Mouse (Mus musculus) gonadal fat pad, adult 2 months (tissue): Measurements from ENCODE around the gene Gm826. TPM values are rescaled to one million over a fixed set of nuclear protein-coding genes. Genes with fewer than 3 reads are reported as not detected.

Source experiments
- DNase-seq: peaks from one replicate; pipeline ENCODE4 v3.0.0-alpha.2; 2012; ENCODE audit warnings: low read depth
- polyA plus RNA-seq: library from polyadenylated mRNA; depleted of rRNA; stranded (reverse); fragments of >200 nt; gene quantifications from 2 replicates; pipeline ENCODE4 v1.2.3, GENCODE M21; 2012; rRNA removed

The Gm826 gene
- polyA plus RNA-seq, 1 experiment = not detected

- DNase-seq = no peak
Measured at GRCm38 (mm10) chr2:160288538-160289151, 45.3 kb downstream of the Gm826 start.

- DNase-seq = no peak
Measured at GRCm38 (mm10) chr2:160275959-160276657, 57.9 kb downstream of the Gm826 start.

- no peak for DNase-seq
Measured at GRCm38 (mm10) chr2:160267828-160268453, 66.0 kb downstream of the Gm826 start.

GRCm38 (mm10) chr2:160263861-160264260, 70.1 kb downstream of the Gm826 start:
- DNase-seq = no peak

GRCm38 (mm10) chr2:160261538-160261937, 72.4 kb downstream of the Gm826 start:
- DNase-seq = no peak

Other genes starting within 250 kb of the Gm826 start
- 4.8 and 6.4 TPM in 2 replicates for gene Mafb, start 32.9 kb upstream of the Gm826 start, polyA plus RNA-seq